Comparison of ENCODE assay signal across 9 mouse cellular contexts in genomic region chr4:53931499-53931898, GRCm38 (mm10).
A peak's percentile ranks its signal among the peaks of the same experiment; 100 is the strongest.
DNase-seq lines count a peak whose midpoint lies in the region; ATAC-seq and TF ChIP-seq lines count a peak whose summit lies in the region.
"Had no signal": no experiment of that assay in that cellular context is flagged by ENCODE, and none has a peak within 500 bp of the region (broad histone marks: within the 10 kb centered on the region; RNA-seq: fewer than 3 reads in every experiment).

No protein-coding gene starts in this region.

- no peaks in the 10 kb centered on the region for H3K9me3 ChIP-seq in heart, embryonic 11.5 days (replicated peaks; ENCODE audit: control insufficient read depth, low read length)
- H3K9me3 ChIP-seq in limb, embryonic 14.5 days (ENCODE audit: control insufficient read depth, low read length): no peaks in the 10 kb centered on the region
- no peaks in the 10 kb centered on the region for H3K9me3 ChIP-seq in midbrain, embryonic 16.5 days (replicated peaks; ENCODE audit: control insufficient read depth, low read length, poor library complexity, severe bottlenecking)

- peak overlapping the region; percentile 30 for H3K4me3 ChIP-seq in heart, embryonic 11.5 days (ENCODE audit: low read depth, low read length)
- H3K4me3 ChIP-seq in limb, embryonic 14.5 days (replicated peaks; ENCODE audit: low read length): peak overlapping the region; percentile 18; the same call in 1 of the 2 replicates
- H3K4me3 ChIP-seq in midbrain, embryonic 16.5 days (ENCODE audit: low read depth, low read length): peak overlapping the region; percentile 11; the same call in 1 of the 2 replicates
- H3K4me3 ChIP-seq: erythroblast, embryonic 14.5 days had no signal

- peak overlapping the region; percentile 58 for H3K4me2 ChIP-seq in heart, embryonic 11.5 days
- peak overlapping the region; percentile 36 for H3K4me2 ChIP-seq in limb, embryonic 14.5 days (replicated peaks; ENCODE audit: low read depth, low read length, severe bottlenecking)
- peak overlapping the region; percentile 42 for H3K4me2 ChIP-seq in midbrain, embryonic 16.5 days (ENCODE audit: low read length)

- 9% methylated on average over 10 of the region's 10 CpGs for WGBS in heart, embryonic 11.5 days (ENCODE audit: insufficient replicate concordance)
- WGBS in limb, embryonic 14.5 days: 10% methylated on average over 10 of the region's 10 CpGs
- WGBS in midbrain, embryonic 16.5 days: 12% methylated on average over 10 of the region's 10 CpGs

- DNase-seq in 3T3-L1 (ENCODE audit: low read depth, low spot score) (peak; percentile 64), R1 (ENCODE audit: low read depth, low spot score) (peak; percentile 93)
- DNase-seq in embryo, embryonic 10.5 days (ENCODE audit: low spot score): peak; percentile 90
- peak; percentile 48 for DNase-seq in kidney, adult 9 months
- DNase-seq in limb, embryonic 14.5 days (ENCODE audit: low spot score): peak; percentile 79
- peak; percentile 61 for DNase-seq in telencephalon, adult 2 months (ENCODE audit: low read depth, low spot score)

- H3K27me3 ChIP-seq in heart, embryonic 11.5 days (ENCODE audit: control insufficient read depth, insufficient read depth, low read length): no peaks in the 10 kb centered on the region
- H3K27me3 ChIP-seq in limb, embryonic 14.5 days (ENCODE audit: control insufficient read depth, insufficient read depth, low read length): no peaks in the 10 kb centered on the region
- no peaks in the 10 kb centered on the region for H3K27me3 ChIP-seq in midbrain, embryonic 16.5 days (ENCODE audit: control insufficient read depth, insufficient read depth, low read depth, low read length)

- no peaks in the 10 kb centered on the region for H3K4me1 ChIP-seq in heart, embryonic 11.5 days (ENCODE audit: control insufficient read depth, insufficient read depth, low read length)
- H3K4me1 ChIP-seq in limb, embryonic 14.5 days (ENCODE audit: control insufficient read depth, insufficient read depth, low read length): no peaks in the 10 kb centered on the region
- no peaks in the 10 kb centered on the region for H3K4me1 ChIP-seq in midbrain, embryonic 16.5 days (ENCODE audit: control insufficient read depth, insufficient read depth, low read length)

- H3K27ac ChIP-seq in heart, embryonic 11.5 days (ENCODE audit: low read depth, low read length): no peak overlapping the region
- H3K27ac ChIP-seq in limb, embryonic 14.5 days (replicated peaks; ENCODE audit: low read depth, low read length): no peak overlapping the region
- no peak overlapping the region for H3K27ac ChIP-seq in midbrain, embryonic 16.5 days (ENCODE audit: low read length)

- no peak overlapping the region for H3K9ac ChIP-seq in heart, embryonic 11.5 days (ENCODE audit: low read depth, low read length)
- H3K9ac ChIP-seq in limb, embryonic 14.5 days (ENCODE audit: low read depth, low read length, severe bottlenecking): 0 out of 2 replicates have a peak overlapping the region, but pooled peaks have one; percentile 1
- H3K9ac ChIP-seq in midbrain, embryonic 16.5 days (ENCODE audit: low read depth, low read length): no peak overlapping the region

- TF ChIP-seq POLR2A in limb, embryonic 14.5 days (IDR thresholded peaks at IDR 0.05; ENCODE audit: borderline replicate concordance, extremely low read depth, insufficient read depth, insufficient read length): no peak

- no peaks in the 10 kb centered on the region for H3K36me3 ChIP-seq in heart, embryonic 11.5 days (ENCODE audit: control insufficient read depth, insufficient read depth, low read length)
- H3K36me3 ChIP-seq in limb, embryonic 14.5 days (ENCODE audit: control insufficient read depth, insufficient read depth, low read length): no peaks in the 10 kb centered on the region
- no peaks in the 10 kb centered on the region for H3K36me3 ChIP-seq in midbrain, embryonic 16.5 days (ENCODE audit: control insufficient read depth, insufficient read depth, low read length)

- peak; percentile 55; the same call in 1 of the 2 replicates for ATAC-seq in heart, embryonic 11.5 days (replicated peaks; ENCODE audit: insufficient number of reproducible peaks, low FRiP score, low TSS enrichment)
- peak; percentile 67 for ATAC-seq in limb, embryonic 14.5 days (ENCODE audit: low FRiP score, low read depth)
- ATAC-seq in midbrain, embryonic 16.5 days: peak; percentile 78
